Mouse (Mus musculus): Measurements from ENCODE around the gene Zbtb16.

- TF ChIP-seq POLR2AphosphoS5 (IDR thresholded peaks at IDR 0.05; ENCODE audit: insufficient replicate concordance, low read depth, low read length) (no peak), CTCF (IDR thresholded peaks at IDR 0.05; ENCODE audit: low read depth, low read length) (peak; percentile 91), TAL1 (conservative IDR thresholded peaks at IDR 0.05; ENCODE audit: low read depth, low read length) (no peak), GATA2 (IDR thresholded peaks at IDR 0.05; ENCODE audit: borderline replicate concordance, low read depth, low read length) (no peak)
These were observed 189.8 kb downstream of the Zbtb16 start for GRCm38 (mm10) chr9:48646251-48646650.
